Mouse (Mus musculus): ENCODE measurements at regions not wholly inside any gene's neighbourhood (a gene's known extent, or its start where the extent isn't known, plus 50 kb on each side); places are given as distances from the start of the nearest gene placed in this dataset.

- Histone ChIP-seq H3K36me3 (no peaks in the 10 kb centered on the region), H3K4me3 (no peak overlapping the region), H3K27ac (replicated peaks) (no peak overlapping the region), H3K27me3 (ENCODE audit: low read depth, poor library complexity, severe bottlenecking) (no peaks in the 10 kb centered on the region), H3K4me1 (no peaks in the 10 kb centered on the region), H3K9me3 (replicated peaks) (no peaks in the 10 kb centered on the region)
- no peak for DNase-seq (ENCODE audit: low spot score)
- WGBS, result 95% methylated on average over 5 of the region's 5 CpGs
Observed at GRCm38 (mm10) chr15:50513036-50513435, 3371.7 kb upstream of the Gm7489 start.

DNA sequence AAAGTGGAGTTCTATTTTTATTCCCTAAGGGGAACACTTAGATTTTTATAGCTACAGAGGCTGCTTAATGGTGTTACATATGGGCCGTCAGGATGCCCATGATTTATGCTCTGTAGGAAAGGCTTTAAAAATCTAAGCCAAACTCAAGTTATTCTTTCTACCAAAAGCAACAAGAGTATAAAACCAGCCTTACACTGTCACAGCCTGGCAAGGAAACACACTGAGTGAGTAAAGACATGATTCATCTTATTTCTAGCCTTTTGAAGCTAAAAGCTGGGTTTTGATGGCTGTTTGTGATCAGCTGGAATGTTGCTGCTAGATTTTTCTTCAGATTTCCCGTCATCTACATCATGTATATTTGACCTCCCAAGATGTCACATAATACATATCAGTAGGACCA is 3359.9 kb upstream of the Gm7489 start:
- H3K27ac ChIP-seq (replicated peaks), result no peak overlapping the region
- 90% methylated on average over 2 of the region's 2 CpGs for WGBS
- DNase-seq (ENCODE audit: low spot score), result no peak
- H3K27me3 ChIP-seq (ENCODE audit: low read depth, poor library complexity, severe bottlenecking), result no peaks in the 10 kb centered on the region
- H3K4me3 ChIP-seq, result no peak overlapping the region
- H3K4me1 ChIP-seq, result no peaks in the 10 kb centered on the region
- no peaks in the 10 kb centered on the region for H3K36me3 ChIP-seq
- H3K9me3 ChIP-seq (replicated peaks), result no peaks in the 10 kb centered on the region

GRCm38 (mm10) chr15:50534490-50534889 is 3350.2 kb upstream of the Gm7489 start:
- peaks cover 8% of the 10 kb centered on the region; the same call in 1 of the 2 replicates for H3K9me3 ChIP-seq (replicated peaks)
- no peak for DNase-seq (ENCODE audit: low spot score)
- WGBS, result 95% methylated on average over 1 of the region's 1 CpGs
- no peaks in the 10 kb centered on the region for H3K27me3 ChIP-seq (ENCODE audit: low read depth, poor library complexity, severe bottlenecking)
- no peaks in the 10 kb centered on the region for H3K4me1 ChIP-seq
- H3K36me3 ChIP-seq, result no peaks in the 10 kb centered on the region
- no peak overlapping the region for H3K27ac ChIP-seq (replicated peaks)
- no peak overlapping the region for H3K4me3 ChIP-seq

DNA sequence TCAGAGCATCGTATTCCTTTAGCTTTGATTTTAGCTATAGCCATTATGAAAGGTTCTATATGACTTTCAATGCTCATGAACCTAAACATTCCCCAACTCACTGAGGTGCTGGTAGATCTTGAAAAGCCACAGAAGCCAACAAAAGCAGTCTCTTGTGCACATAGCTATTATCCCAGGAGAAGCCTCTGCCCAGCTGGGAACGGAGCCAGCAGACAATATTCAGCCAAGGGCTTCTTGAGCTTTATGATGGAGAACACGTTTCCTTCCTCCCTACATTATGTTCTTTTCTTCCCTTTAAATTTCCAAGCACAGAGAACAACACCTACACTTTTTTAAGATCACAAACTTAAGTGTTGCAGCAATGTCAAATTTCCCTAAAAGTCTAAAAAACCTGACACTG is 3321.1 kb upstream of the Gm7489 start:
- 88% methylated on average over 3 of the region's 3 CpGs for WGBS
- DNase-seq (ENCODE audit: low spot score), result no peak
- Histone ChIP-seq H3K4me1 (no peaks in the 10 kb centered on the region), H3K27ac (replicated peaks) (no peak overlapping the region), H3K36me3 (no peaks in the 10 kb centered on the region), H3K9me3 (replicated peaks) (no peaks in the 10 kb centered on the region), H3K4me3 (no peak overlapping the region), H3K27me3 (ENCODE audit: low read depth, poor library complexity, severe bottlenecking) (no peaks in the 10 kb centered on the region)

- Histone ChIP-seq H3K4me3 (no peak overlapping the region), H3K9me3 (replicated peaks) (peaks cover 4% of the 10 kb centered on the region), H3K27ac (replicated peaks) (no peak overlapping the region), H3K36me3 (no peaks in the 10 kb centered on the region), H3K27me3 (ENCODE audit: low read depth, poor library complexity, severe bottlenecking) (no peaks in the 10 kb centered on the region), H3K4me1 (no peaks in the 10 kb centered on the region)
- WGBS, result 92% methylated on average over 5 of the region's 5 CpGs
- no peak for DNase-seq (ENCODE audit: low spot score)
Observed at GRCm38 (mm10) chr15:50580811-50581210, 3303.9 kb upstream of the Gm7489 start.

- Histone ChIP-seq H3K4me3 (no peak overlapping the region), H3K36me3 (no peaks in the 10 kb centered on the region), H3K9me3 (replicated peaks) (peaks cover 4% of the 10 kb centered on the region), H3K27me3 (ENCODE audit: low read depth, poor library complexity, severe bottlenecking) (no peaks in the 10 kb centered on the region), H3K4me1 (no peaks in the 10 kb centered on the region), H3K27ac (replicated peaks) (no peak overlapping the region)
- no peak for DNase-seq (ENCODE audit: low spot score)
Observed at GRCm38 (mm10) chr15:50583951-50584350, 3300.8 kb upstream of the Gm7489 start.

GRCm38 (mm10) chr15:50585496-50585895 is 3299.2 kb upstream of the Gm7489 start:
- Histone ChIP-seq H3K36me3 (no peaks in the 10 kb centered on the region), H3K27ac (replicated peaks) (no peak overlapping the region), H3K4me1 (no peaks in the 10 kb centered on the region), H3K27me3 (ENCODE audit: low read depth, poor library complexity, severe bottlenecking) (no peaks in the 10 kb centered on the region), H3K9me3 (replicated peaks) (no peaks in the 10 kb centered on the region), H3K4me3 (no peak overlapping the region)
- DNase-seq (ENCODE audit: low spot score), result no peak
- 92% methylated on average over 6 of the region's 6 CpGs for WGBS
